Comparison of ENCODE assay signal across 14 mouse cellular contexts in the genomic region with DNA sequence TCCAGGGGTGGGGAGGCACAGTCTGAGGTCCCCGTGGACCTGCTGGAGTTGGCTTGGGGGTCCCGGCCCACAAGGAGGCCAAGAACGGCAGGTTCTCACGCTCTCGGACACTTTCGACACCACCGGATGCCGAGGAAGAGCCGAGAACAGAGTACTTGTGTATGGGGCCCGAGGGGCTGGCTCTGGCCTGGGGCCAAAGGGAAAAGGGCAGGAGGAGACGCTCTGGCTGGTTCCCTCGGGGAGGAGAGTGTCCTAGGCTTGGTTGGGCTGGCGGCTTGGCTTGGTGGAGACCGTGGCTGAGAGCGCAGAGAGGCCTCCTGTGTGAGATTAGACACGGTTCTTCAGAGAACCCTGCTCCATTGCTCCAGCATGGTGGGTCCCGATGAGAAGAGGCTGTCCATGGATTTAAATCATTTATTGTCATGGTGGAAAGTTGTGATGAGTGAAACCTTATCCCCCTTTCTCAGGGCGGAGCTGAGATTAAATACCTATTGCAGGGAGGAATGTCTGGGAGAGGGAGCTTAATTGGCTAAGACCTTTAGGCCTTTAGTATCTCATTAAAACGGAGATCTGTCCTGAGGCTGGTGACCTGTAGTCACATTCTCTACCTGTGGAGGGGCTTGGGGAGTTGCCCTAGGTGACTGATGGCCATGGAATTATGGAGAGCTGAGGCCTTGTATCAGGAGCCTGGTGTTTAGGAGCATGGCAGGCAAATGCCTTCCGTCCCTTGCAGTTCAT.
DNase-seq lines count a peak whose midpoint lies in the region; ATAC-seq and TF ChIP-seq lines count a peak whose summit lies in the region.
"Had no signal": no experiment of that assay in that cellular context is flagged by ENCODE, and none has a peak within 500 bp of the region (broad histone marks: within the 10 kb centered on the region; RNA-seq: fewer than 3 reads in every experiment).

No protein-coding gene starts in this region.

- 72% methylated on average over 20 of the region's 20 CpGs for WGBS in intestine, embryonic 16.5 days

- TF ChIP-seq CTCF in left cerebral cortex, adult 2 months (IDR thresholded peaks at IDR 0.05): no peak
- no peak for TF ChIP-seq CTCF in testis, adult 2 months (IDR thresholded peaks at IDR 0.05; ENCODE audit: control insufficient read depth, insufficient read depth, insufficient replicate concordance, low read depth, low read length)

- H3K27me3 ChIP-seq in testis, adult 2 months (ENCODE audit: control insufficient read depth, insufficient read depth, low read length): no peaks in the 10 kb centered on the region
- H3K27me3 ChIP-seq in intestine, embryonic 16.5 days (replicated peaks; ENCODE audit: control insufficient read depth, insufficient read depth, low read length): no peaks in the 10 kb centered on the region
- H3K27me3 ChIP-seq: hindbrain, embryonic 15.5 days; neural tube, embryonic 12.5 days; stomach, embryonic 15.5 days had no signal

- no peak overlapping the region for H3K4me3 ChIP-seq in left cerebral cortex, adult 2 months
- peak overlapping the region; percentile 60 for H3K4me3 ChIP-seq in testis, adult 2 months (ENCODE audit: control insufficient read depth, low read depth, low read length)
- H3K4me3 ChIP-seq in intestine, embryonic 16.5 days (ENCODE audit: low read length): no peak overlapping the region
- H3K4me3 ChIP-seq: hindbrain, embryonic 15.5 days; liver, embryonic 15.5 days; neural tube, embryonic 12.5 days; stomach, embryonic 15.5 days had no signal

- H3K4me1 ChIP-seq in testis, adult 2 months (ENCODE audit: control insufficient read depth, insufficient read depth, low read length): peaks cover 2% of the 10 kb centered on the region; the same call in 1 of the 2 replicates
- peaks cover 10% of the 10 kb centered on the region for H3K4me1 ChIP-seq in intestine, embryonic 16.5 days (ENCODE audit: control insufficient read depth, insufficient read depth, low read length)
- H3K4me1 ChIP-seq: liver, embryonic 15.5 days had no signal

- peak; percentile 11 for DNase-seq in adrenal gland, postnatal 14 days
- no peak for DNase-seq in adrenal gland, adult (ENCODE audit: inconsistent age in 2 of 2, low spot score in 1 of 2)
- DNase-seq in left cerebral cortex, adult 2 months (ENCODE audit: extremely low spot score in 1 of 2, low spot score in 2 of 2): no peak
- DNase-seq in left cerebral cortex, adult 9 months (ENCODE audit: low spot score in 2 of 2): no peak
- DNase-seq in testis, postnatal 14 days (ENCODE audit: low spot score): no peak
- DNase-seq: kidney, adult 18-20 months had no signal

- H3K27ac ChIP-seq in left cerebral cortex, adult 2 months: peak overlapping the region; percentile 72
- no peak overlapping the region for H3K27ac ChIP-seq in testis, adult 2 months (ENCODE audit: control insufficient read depth, insufficient read depth, low read depth, low read length)
- H3K27ac ChIP-seq in intestine, embryonic 16.5 days (ENCODE audit: low read length): no peak overlapping the region
- H3K27ac ChIP-seq: hindbrain, embryonic 15.5 days; liver, embryonic 15.5 days; neural tube, embryonic 12.5 days; stomach, embryonic 15.5 days had no signal

- intact Hi-C loops in left cerebral cortex, adult 2 months (cut with DNase I): no loop called here

- ATAC-seq in megakaryocyte, adult 5-6 weeks (ENCODE audit: poor library complexity, severe bottlenecking): no peak
- ATAC-seq in intestine, embryonic 16.5 days: no peak

- TF ChIP-seq POLR2A in testis, adult 2 months (IDR thresholded peaks at IDR 0.05; ENCODE audit: control insufficient read depth, low read depth, low read length): no peak

- no peaks in the 10 kb centered on the region for H3K36me3 ChIP-seq in testis, adult 2 months (ENCODE audit: control insufficient read depth, insufficient read depth, low read length)
- H3K36me3 ChIP-seq in intestine, embryonic 16.5 days (ENCODE audit: control insufficient read depth, insufficient read depth, low read length): no peaks in the 10 kb centered on the region
- H3K36me3 ChIP-seq: G1E; hindbrain, embryonic 15.5 days; liver, embryonic 15.5 days; neural tube, embryonic 12.5 days; stomach, embryonic 15.5 days had no signal

- H3K9me3 ChIP-seq in intestine, embryonic 16.5 days (ENCODE audit: control insufficient read depth, low read length): no peaks in the 10 kb centered on the region
- H3K9me3 ChIP-seq: G1E; hindbrain, embryonic 15.5 days; liver, embryonic 15.5 days; neural tube, embryonic 12.5 days; stomach, embryonic 15.5 days had no signal

- no peak overlapping the region for H3K4me2 ChIP-seq in intestine, embryonic 16.5 days (ENCODE audit: low read depth, low read length)
- H3K4me2 ChIP-seq: hindbrain, embryonic 15.5 days; liver, embryonic 15.5 days; neural tube, embryonic 12.5 days; stomach, embryonic 15.5 days had no signal

- no peak overlapping the region for H3K9ac ChIP-seq in intestine, embryonic 16.5 days (ENCODE audit: low read depth, low read length)
- H3K9ac ChIP-seq: hindbrain, embryonic 15.5 days; liver, embryonic 15.5 days; neural tube, embryonic 12.5 days; stomach, embryonic 15.5 days had no signal
